ENCODE assay signal across 7 mouse cellular contexts in genomic region chr11:48852624-48853473, GRCm38 (mm10). TPM values are rescaled to one million over a fixed set of nuclear protein-coding genes. Genes with fewer than 3 reads are reported as not detected.
DNase-seq lines count a peak whose midpoint lies in the region; ATAC-seq and TF ChIP-seq lines count a peak whose summit lies in the region.

No protein-coding gene starts in this region.

- H3K36me3 ChIP-seq in lung, embryonic 15.5 days = no peaks in the 10 kb centered on the region
- H3K36me3 ChIP-seq in embryonic facial prominence, embryonic 13.5 days = no peaks in the 10 kb centered on the region
- H3K36me3 ChIP-seq in intestine, postnatal 0 days (ENCODE audit: control insufficient read depth, insufficient read depth) = no peaks in the 10 kb centered on the region
- H3K36me3 ChIP-seq in neural tube, embryonic 14.5 days (ENCODE audit: control insufficient read depth, insufficient read depth, low read length) = no peaks in the 10 kb centered on the region

- H3K27ac ChIP-seq in lung, embryonic 15.5 days = no peak overlapping the region
- H3K27ac ChIP-seq in embryonic facial prominence, embryonic 13.5 days = no peak overlapping the region
- H3K27ac ChIP-seq in intestine, postnatal 0 days (ENCODE audit: low read depth, low read length) = no peak overlapping the region
- no peak overlapping the region for H3K27ac ChIP-seq in neural tube, embryonic 14.5 days (ENCODE audit: low read depth, low read length)

- intact Hi-C loops in left cerebral cortex, postnatal 25 days (cut with DNase I) = no loop called here

- WGBS in lung, embryonic 15.5 days = 6% methylated on average over 23 of the region's 23 CpGs
- whole genome bisulfite sequencing in embryonic facial prominence, embryonic 13.5 days = 7% methylated on average over 23 of the region's 23 CpGs
- WGBS in intestine, postnatal 0 days = 9% methylated on average over 23 of the region's 23 CpGs
- 9% methylated on average over 23 of the region's 23 CpGs for WGBS in neural tube, embryonic 14.5 days

- H3K27me3 ChIP-seq in lung, embryonic 15.5 days = peaks cover 7% of the 10 kb centered on the region; the same call in 1 of the 2 replicates
- peaks cover 19% of the 10 kb centered on the region for H3K27me3 ChIP-seq in embryonic facial prominence, embryonic 13.5 days
- no peaks in the 10 kb centered on the region for H3K27me3 ChIP-seq in intestine, postnatal 0 days (replicated peaks; ENCODE audit: control insufficient read depth, insufficient read depth, low read length)
- H3K27me3 ChIP-seq in neural tube, embryonic 14.5 days (ENCODE audit: control insufficient read depth, insufficient read depth, low read length) = no peaks in the 10 kb centered on the region

- no peak for TF ChIP-seq CTCF in intestine, postnatal 0 days (IDR thresholded peaks at IDR 0.05; ENCODE audit: low read depth)

- peak overlapping the region; percentile 83 for H3K4me2 ChIP-seq in lung, embryonic 15.5 days
- H3K4me2 ChIP-seq in embryonic facial prominence, embryonic 13.5 days = peak overlapping the region; percentile 86
- H3K4me2 ChIP-seq in intestine, postnatal 0 days (replicated peaks; ENCODE audit: low read depth) = peak overlapping the region; percentile 89
- peak overlapping the region; percentile 74 for H3K4me2 ChIP-seq in neural tube, embryonic 14.5 days (ENCODE audit: low read depth, low read length)

- peak; percentile 3; the same call in 1 of the 2 replicates for ATAC-seq in lung, embryonic 15.5 days (ENCODE audit: borderline replicate concordance, extremely low read depth, low FRiP score, low TSS enrichment)
- no peak; the same call in 1 of the 2 replicates for ATAC-seq in embryonic facial prominence, embryonic 13.5 days (ENCODE audit: insufficient number of reproducible peaks, insufficient read depth, low FRiP score, low TSS enrichment, low read depth)
- no peak for ATAC-seq in intestine, postnatal 0 days
- ATAC-seq in neural tube, embryonic 14.5 days (ENCODE audit: low read depth) = peak; percentile 36
- ATAC-seq in erythroid progenitor cell, adult 5-6 weeks (replicated peaks; ENCODE audit: low FRiP score, poor library complexity, severe bottlenecking) = no peak

- peaks cover 20% of the 10 kb centered on the region for H3K4me1 ChIP-seq in lung, embryonic 15.5 days
- peaks cover 11% of the 10 kb centered on the region for H3K4me1 ChIP-seq in embryonic facial prominence, embryonic 13.5 days
- H3K4me1 ChIP-seq in intestine, postnatal 0 days (replicated peaks; ENCODE audit: control insufficient read depth, insufficient read depth, low read length) = no peaks in the 10 kb centered on the region
- peaks cover 14% of the 10 kb centered on the region for H3K4me1 ChIP-seq in neural tube, embryonic 14.5 days (ENCODE audit: control insufficient read depth, insufficient read depth, low read length)

- no peak for DNase-seq in lung, postnatal 4 days
- no peak for DNase-seq in left cerebral cortex, postnatal 25 days (ENCODE audit: low spot score in 2 of 2)

- H3K9ac ChIP-seq in lung, embryonic 15.5 days = peak overlapping the region; percentile 52
- H3K9ac ChIP-seq in embryonic facial prominence, embryonic 13.5 days = peak overlapping the region; percentile 69
- H3K9ac ChIP-seq in intestine, postnatal 0 days (ENCODE audit: low read depth, low read length) = no peak overlapping the region
- peak overlapping the region; percentile 37 for H3K9ac ChIP-seq in neural tube, embryonic 14.5 days (replicated peaks; ENCODE audit: low read depth, low read length)

- peak overlapping the region; percentile 56 for H3K4me3 ChIP-seq in lung, embryonic 15.5 days
- peak overlapping the region; percentile 69 for H3K4me3 ChIP-seq in embryonic facial prominence, embryonic 13.5 days
- H3K4me3 ChIP-seq in intestine, postnatal 0 days (ENCODE audit: low read depth, low read length) = peak overlapping the region; percentile 68
- H3K4me3 ChIP-seq in neural tube, embryonic 14.5 days (ENCODE audit: low read depth, low read length) = peak overlapping the region; percentile 54

- H3K9me3 ChIP-seq in lung, embryonic 15.5 days = no peaks in the 10 kb centered on the region
- H3K9me3 ChIP-seq in embryonic facial prominence, embryonic 13.5 days = no peaks in the 10 kb centered on the region
- no peaks in the 10 kb centered on the region for H3K9me3 ChIP-seq in intestine, postnatal 0 days (ENCODE audit: control insufficient read depth)
- H3K9me3 ChIP-seq in neural tube, embryonic 14.5 days (ENCODE audit: control insufficient read depth, low read length) = no peaks in the 10 kb centered on the region

RNA-seq across cellular contexts. Expression of gene Irgm1, which starts 18.6 kb away (rescaled TPM):
- 9.6 and 11.8 TPM in 2 replicates for polyA plus RNA-seq in lung, embryonic 15.5 days (2015; fragmentation: Nextera tagmentation; extraction: Ambion mirVana)
- polyA plus RNA-seq in embryonic facial prominence, embryonic 13.5 days (2015; fragmentation: Nextera tagmentation; extraction: Ambion mirVana) = 3.9 and 4.3 TPM in 2 replicates
- 14.5 and 15.0 TPM in 2 replicates for polyA plus RNA-seq in intestine, postnatal 0 days (2015; fragmentation: Nextera tagmentation; extraction: Ambion mirVana)
- polyA plus RNA-seq in neural tube, embryonic 14.5 days (2014; fragmentation: Nextera tagmentation; extraction: Ambion mirVana) = 3.1 and 3.6 TPM in 2 replicates
- total RNA-seq in left cerebral cortex, postnatal 25 days (2021) = 1 to 10 TPM; 4.6 to 5.0 TPM
- total RNA-seq in erythroid progenitor cell, adult 5-6 weeks (2015; ENCODE audit: low replicate concordance) = 50.3 and 55.5 TPM in 2 replicates
- 51.0 and 53.7 TPM in 2 replicates for total RNA-seq in erythroid progenitor cell, adult 5-6 weeks (2017; ENCODE audit: low replicate concordance)

RNA-seq across cellular contexts. Expression of gene Gm12184, which starts 26.4 kb away (rescaled TPM):
- polyA plus RNA-seq in lung, embryonic 15.5 days (2015; fragmentation: Nextera tagmentation; extraction: Ambion mirVana) = 3.0 and 8.2 TPM in 2 replicates
- 3.4 and 3.6 TPM in 2 replicates for polyA plus RNA-seq in embryonic facial prominence, embryonic 13.5 days (2015; fragmentation: Nextera tagmentation; extraction: Ambion mirVana)
- 5.0 and 5.3 TPM in 2 replicates for polyA plus RNA-seq in intestine, postnatal 0 days (2015; fragmentation: Nextera tagmentation; extraction: Ambion mirVana)
- 3.0 TPM in 2 replicates for polyA plus RNA-seq in neural tube, embryonic 14.5 days (2014; fragmentation: Nextera tagmentation; extraction: Ambion mirVana)
- total RNA-seq in left cerebral cortex, postnatal 25 days (2021) = 1 to 10 TPM in 1 of 2 experiments, under 1 TPM in 1; 0.99 to 1.5 TPM
- 2.9 TPM in 1 of 2 replicates, not detected in the other for total RNA-seq in erythroid progenitor cell, adult 5-6 weeks (2015; ENCODE audit: low replicate concordance)
- total RNA-seq in erythroid progenitor cell, adult 5-6 weeks (2017; ENCODE audit: low replicate concordance) = 9.6 TPM in 1 of 2 replicates, not detected in the other

RNA-seq across cellular contexts. Expression of gene Trim7, which starts 26.9 kb away (rescaled TPM):
- 0.54 and 1.1 TPM in 2 replicates for polyA plus RNA-seq in lung, embryonic 15.5 days (2015; fragmentation: Nextera tagmentation; extraction: Ambion mirVana)
- 1.0 and 1.1 TPM in 2 replicates for polyA plus RNA-seq in embryonic facial prominence, embryonic 13.5 days (2015; fragmentation: Nextera tagmentation; extraction: Ambion mirVana)
- 0.38 and 0.56 TPM in 2 replicates for polyA plus RNA-seq in intestine, postnatal 0 days (2015; fragmentation: Nextera tagmentation; extraction: Ambion mirVana)
- 1.5 and 2.0 TPM in 2 replicates for polyA plus RNA-seq in neural tube, embryonic 14.5 days (2014; fragmentation: Nextera tagmentation; extraction: Ambion mirVana)
- 1 to 10 TPM; 1.4 to 2.2 TPM for total RNA-seq in left cerebral cortex, postnatal 25 days (2021)
- total RNA-seq in erythroid progenitor cell, adult 5-6 weeks (2015; ENCODE audit: low replicate concordance) = 0.42 TPM in 1 of 2 replicates, not detected in the other
- total RNA-seq in erythroid progenitor cell, adult 5-6 weeks (2017; ENCODE audit: low replicate concordance) = 1.0 TPM in 1 of 2 replicates, not detected in the other

RNA-seq across cellular contexts. Expression of gene Trim41, which starts 35.7 kb away (rescaled TPM):
- polyA plus RNA-seq in lung, embryonic 15.5 days (2015; fragmentation: Nextera tagmentation; extraction: Ambion mirVana) = 5.4 and 5.7 TPM in 2 replicates
- polyA plus RNA-seq in embryonic facial prominence, embryonic 13.5 days (2015; fragmentation: Nextera tagmentation; extraction: Ambion mirVana) = 8.3 and 8.7 TPM in 2 replicates
- polyA plus RNA-seq in intestine, postnatal 0 days (2015; fragmentation: Nextera tagmentation; extraction: Ambion mirVana) = 4.0 and 4.2 TPM in 2 replicates
- polyA plus RNA-seq in neural tube, embryonic 14.5 days (2014; fragmentation: Nextera tagmentation; extraction: Ambion mirVana) = 5.1 and 5.6 TPM in 2 replicates
- 10 to 100 TPM; 62.6 to 67.1 TPM for total RNA-seq in left cerebral cortex, postnatal 25 days (2021)
- total RNA-seq in erythroid progenitor cell, adult 5-6 weeks (2015; ENCODE audit: low replicate concordance) = 8.8 and 10.1 TPM in 2 replicates
- total RNA-seq in erythroid progenitor cell, adult 5-6 weeks (2017; ENCODE audit: low replicate concordance) = 17.5 and 41.5 TPM in 2 replicates

RNA-seq across cellular contexts. Expression of gene Gm5431, which starts 49.2 kb away (rescaled TPM):
- polyA plus RNA-seq in lung, embryonic 15.5 days (2015; fragmentation: Nextera tagmentation; extraction: Ambion mirVana) = 0.25 and 0.30 TPM in 2 replicates
- polyA plus RNA-seq in embryonic facial prominence, embryonic 13.5 days (2015; fragmentation: Nextera tagmentation; extraction: Ambion mirVana) = 0.23 and 0.28 TPM in 2 replicates
- polyA plus RNA-seq in intestine, postnatal 0 days (2015; fragmentation: Nextera tagmentation; extraction: Ambion mirVana) = 2.7 and 3.1 TPM in 2 replicates
- 0.12 and 0.22 TPM in 2 replicates for polyA plus RNA-seq in neural tube, embryonic 14.5 days (2014; fragmentation: Nextera tagmentation; extraction: Ambion mirVana)
- total RNA-seq in left cerebral cortex, postnatal 25 days (2021) = under 1 TPM; 0.34 to 0.39 TPM
- total RNA-seq in erythroid progenitor cell, adult 5-6 weeks (2015; ENCODE audit: low replicate concordance) = 0.72 and 1.7 TPM in 2 replicates
- 0.64 and 1.5 TPM in 2 replicates for total RNA-seq in erythroid progenitor cell, adult 5-6 weeks (2017; ENCODE audit: low replicate concordance)

Comparison
In these comparisons a context has a peak if more than half of its experiments do, and no peak if none do; other contexts are left out.
1. ATAC-seq: peak in lung, embryonic 15.5 days (single experiment) and neural tube, embryonic 14.5 days (single experiment); none in embryonic facial prominence, embryonic 13.5 days (single experiment), intestine, postnatal 0 days (single experiment) and erythroid progenitor cell, adult 5-6 weeks (single experiment).
2. Peak in every context shown above with its lines, with median percentiles within 50 percentile points of each other: H3K4me2 ChIP-seq and H3K4me3 ChIP-seq.